Mouse (Mus musculus) olfactory bulb, adult 2 months (tissue): Measurements from ENCODE around the gene Xylb. TPM values are rescaled to one million over a fixed set of nuclear protein-coding genes. Genes with fewer than 3 reads are reported as not detected.

Experiments
- H3K27ac ChIP-seq: fragments of 200-500 bp; 2 replicates; pipeline ENCODE4 v1.5.1; 2012; ENCODE audit warnings: low read depth, low read length; ENCODE audit not compliant: insufficient read depth
- H3K4me1 ChIP-seq: fragments of 200-500 bp; 2 replicates; pipeline ENCODE4 v1.6.1; 2012; ENCODE audit warnings: low read length; ENCODE audit not compliant: control insufficient read depth, insufficient read depth
- H3K4me3 ChIP-seq: fragments of 200-500 bp; 2 replicates; pipeline ENCODE4 v1.5.1; 2012; ENCODE audit warnings: mild to moderate bottlenecking, low read depth, low read length, moderate library complexity; ENCODE audit not compliant: insufficient read depth
- CTCF ChIP-seq: fragments of 200-500 bp; IDR thresholded peaks from 2 replicates; pipeline ENCODE4 v1.5.1; 2012; ENCODE audit warnings: low read depth, mild to moderate bottlenecking, low read length, moderate library complexity; ENCODE audit not compliant: insufficient read depth
- POLR2A ChIP-seq: fragments of 200-500 bp; IDR thresholded peaks from 2 replicates; pipeline ENCODE4 v1.6.1; 2012; ENCODE audit warnings: mild to moderate bottlenecking, low read depth, low read length, moderate library complexity; ENCODE audit not compliant: insufficient read depth
- WGBS: fragments of 180-500 bp; shearing (Covaris S2); methylation state at CpG from one replicate; pipeline ENCODE4 v1.1.7; 2018; 5-methylcytosine and 5-hydroxymethylcytosine counted together
- polyA plus RNA-seq: library from polyadenylated mRNA; stranded (reverse); fragments of >200 nt; gene quantifications from 2 replicates; pipeline ENCODE4 v1.2.4, GENCODE M21; 2012; ENCODE audit warnings: low replicate concordance; ENCODE audit not compliant: missing spikeins, insufficient read depth, insufficient read length

Xylb gene
- polyA plus RNA-seq, 1 experiment = not detected

DNA sequence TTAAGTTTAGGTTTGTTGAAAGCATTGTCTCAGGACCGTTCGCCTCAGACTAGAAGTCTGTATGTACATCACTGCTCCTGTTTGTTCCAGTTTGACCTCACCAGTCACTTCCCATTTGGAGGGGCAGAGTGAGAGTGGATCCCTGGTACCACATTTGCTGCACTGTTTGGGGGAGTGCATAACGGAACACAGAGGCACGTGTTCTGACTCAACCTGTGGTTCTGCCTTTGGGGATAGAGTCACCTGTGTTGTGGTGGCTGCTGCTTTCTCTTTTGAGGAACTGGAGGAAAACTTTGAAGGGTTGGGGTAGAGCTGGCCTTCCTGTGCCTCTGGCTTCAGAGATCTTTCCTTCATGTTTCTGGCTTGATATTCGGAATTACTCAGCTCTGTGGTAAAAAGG is 46.9 kb downstream of the Xylb start:
- peaks cover 31% of the 10 kb centered on the region for H3K4me1 ChIP-seq
- H3K4me3 ChIP-seq = no peak overlapping the region
- TF ChIP-seq CTCF (no peak), POLR2A (no peak)
- no peak overlapping the region for H3K27ac ChIP-seq
- 61% methylated on average over 5 of the region's 5 CpGs for WGBS

DNA sequence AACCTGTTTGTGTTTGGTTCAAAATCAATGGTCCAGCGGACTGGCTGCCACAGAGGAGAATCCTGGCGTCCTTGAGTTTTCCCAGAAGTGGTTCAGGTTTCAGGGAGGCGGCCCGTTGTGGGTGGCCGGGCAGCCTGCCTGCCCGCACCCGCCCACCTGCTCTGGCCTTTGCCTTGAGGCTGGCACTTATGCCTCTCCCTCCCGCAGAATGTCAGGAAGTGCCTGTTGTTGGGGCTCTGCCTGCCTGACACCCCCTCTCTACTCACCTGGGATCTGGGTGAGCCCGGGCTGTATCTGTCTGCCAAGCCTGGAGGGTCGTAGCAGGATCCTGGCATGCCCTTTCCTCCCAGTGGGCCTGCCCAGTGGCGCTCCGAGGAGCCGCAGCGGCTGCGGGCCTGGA is 50.7 kb downstream of the Xylb start:
- TF ChIP-seq CTCF = no peak
- no peak for TF ChIP-seq POLR2A
- WGBS = 85% methylated on average over 15 of the region's 15 CpGs

DNA sequence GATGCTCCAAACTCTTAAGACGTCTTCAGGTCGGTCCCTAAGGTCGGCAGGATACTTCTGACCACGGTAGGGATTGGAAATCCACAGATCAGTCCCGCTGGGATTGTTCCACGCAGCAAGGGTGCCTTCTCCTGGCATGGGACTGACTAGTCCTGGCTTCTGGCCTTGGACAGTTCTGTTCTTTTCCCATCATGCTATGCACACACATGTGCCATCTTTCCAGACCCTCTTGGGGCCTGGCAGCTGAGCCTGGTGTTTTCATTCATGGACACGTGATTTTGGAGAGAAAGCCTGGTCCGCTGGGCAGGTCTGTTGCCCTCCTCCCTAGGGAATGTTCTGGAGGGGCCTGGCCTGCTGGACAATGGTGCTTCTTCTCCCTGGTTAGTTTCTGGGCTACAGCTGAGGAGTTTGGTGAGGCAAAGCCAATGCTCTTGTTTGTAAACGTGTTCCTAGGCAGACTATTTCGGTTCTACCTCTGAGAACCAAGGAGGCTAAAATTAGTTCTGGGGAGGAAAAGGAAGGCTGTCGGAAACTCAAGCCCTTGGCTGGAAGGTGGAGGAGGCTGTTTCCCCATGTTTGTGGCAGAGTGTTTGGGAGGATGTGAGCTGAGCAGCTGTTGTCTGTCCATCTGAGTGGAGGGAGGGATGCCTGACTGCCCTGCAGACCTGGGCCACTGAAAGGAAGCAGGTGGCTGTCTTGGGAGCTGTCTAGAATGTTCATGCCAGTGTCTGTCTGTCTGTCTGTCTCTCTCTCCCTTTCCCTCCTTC is 51.9 kb downstream of the Xylb start:
- Histone ChIP-seq H3K4me1 (peaks cover 26% of the 10 kb centered on the region), H3K27ac (no peak overlapping the region), H3K4me3 (no peak overlapping the region)
- no peak for TF ChIP-seq CTCF
- no peak for TF ChIP-seq POLR2A
- WGBS = 57% methylated on average over 11 of the region's 11 CpGs

More for the DNA sequence above, 50.7 kb downstream of the Xylb start:
- Histone ChIP-seq H3K4me3 (no peak overlapping the region), H3K27ac (no peak overlapping the region), H3K4me1 (peaks cover 33% of the 10 kb centered on the region)

DNA sequence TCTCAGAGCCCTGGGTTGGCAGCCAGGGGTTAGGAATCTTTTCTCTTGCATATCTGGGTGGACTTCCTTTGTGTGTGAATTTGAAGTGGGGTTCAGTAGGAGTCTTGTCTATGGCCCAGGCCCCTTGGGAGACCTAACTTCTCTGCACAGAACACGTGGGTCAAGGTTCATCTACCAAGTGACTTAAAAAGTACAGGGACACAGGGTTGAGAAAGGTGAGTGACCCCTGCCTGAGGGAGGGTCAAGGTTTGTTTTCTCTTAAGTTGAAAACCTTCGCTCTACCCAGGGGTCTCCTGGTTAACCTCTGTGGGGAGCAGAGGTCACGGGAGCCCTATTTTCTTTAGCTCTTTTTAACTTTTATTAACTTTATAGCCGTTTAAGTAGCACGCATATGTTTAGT is 52.7 kb downstream of the Xylb start:
- Histone ChIP-seq H3K4me1 (peaks cover 26% of the 10 kb centered on the region), H3K27ac (no peak overlapping the region), H3K4me3 (no peak overlapping the region)
- 91% methylated on average over 5 of the region's 5 CpGs for WGBS
- no peak for TF ChIP-seq CTCF
- TF ChIP-seq POLR2A = no peak

DNA sequence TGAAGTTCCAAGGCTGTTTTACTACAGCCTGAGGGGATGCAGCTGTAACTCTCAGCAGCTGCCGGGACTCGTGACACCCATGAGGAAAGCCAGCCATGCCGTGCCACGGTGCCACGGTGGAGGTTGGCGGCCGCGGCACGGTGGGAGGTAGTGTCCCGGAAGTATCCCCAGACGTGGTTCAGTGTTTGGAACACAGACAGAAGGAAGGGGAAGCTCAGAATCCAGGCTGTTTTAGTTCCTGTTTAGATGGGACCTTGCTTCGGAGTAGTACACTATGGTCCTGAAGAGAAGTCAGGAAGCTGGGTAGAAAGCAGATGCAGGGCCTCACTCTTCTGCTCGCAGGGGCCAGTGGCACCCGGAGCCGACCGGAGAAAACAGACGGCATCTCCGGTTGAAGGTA is 60.8 kb downstream of the Xylb start:
- peaks cover 14% of the 10 kb centered on the region for H3K4me1 ChIP-seq
- no peak overlapping the region for H3K4me3 ChIP-seq
- TF ChIP-seq POLR2A (no peak), CTCF (no peak)
- no peak overlapping the region for H3K27ac ChIP-seq
- 73% methylated on average over 18 of the region's 18 CpGs for WGBS

DNA sequence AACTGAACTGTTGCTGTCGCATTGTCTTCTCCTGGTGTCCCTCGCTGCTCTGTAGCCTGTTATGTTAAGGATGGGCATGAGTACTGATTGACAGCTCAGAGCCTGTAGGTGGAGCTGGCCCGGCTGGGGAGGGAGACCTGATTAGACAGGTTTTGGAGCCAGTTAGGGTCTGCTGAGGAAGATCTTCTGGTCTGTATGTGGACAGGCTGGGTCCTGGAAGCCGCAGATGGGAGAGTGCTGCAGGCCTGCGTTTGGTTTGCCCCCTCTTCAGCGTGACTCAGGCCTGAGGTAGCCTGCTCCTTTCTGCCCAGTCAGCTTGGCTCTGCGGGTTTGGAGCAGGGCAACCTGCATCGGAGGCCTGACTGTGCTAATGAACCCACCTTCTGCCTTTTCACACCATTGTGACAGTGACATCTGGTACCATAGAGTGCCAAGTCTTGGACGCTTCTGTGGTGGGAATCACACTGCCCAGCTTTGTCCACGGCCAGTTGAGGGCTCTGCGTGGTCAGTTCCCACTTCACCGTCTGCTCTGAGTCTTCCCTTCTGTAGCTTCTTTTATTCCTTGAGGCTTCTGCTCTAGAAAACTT is 62.8 kb downstream of the Xylb start:
- Histone ChIP-seq H3K4me1 (peaks cover 21% of the 10 kb centered on the region), H3K4me3 (no peak overlapping the region), H3K27ac (no peak overlapping the region)
- 84% methylated on average over 12 of the region's 12 CpGs for WGBS
- TF ChIP-seq POLR2A (no peak), CTCF (no peak)

DNA sequence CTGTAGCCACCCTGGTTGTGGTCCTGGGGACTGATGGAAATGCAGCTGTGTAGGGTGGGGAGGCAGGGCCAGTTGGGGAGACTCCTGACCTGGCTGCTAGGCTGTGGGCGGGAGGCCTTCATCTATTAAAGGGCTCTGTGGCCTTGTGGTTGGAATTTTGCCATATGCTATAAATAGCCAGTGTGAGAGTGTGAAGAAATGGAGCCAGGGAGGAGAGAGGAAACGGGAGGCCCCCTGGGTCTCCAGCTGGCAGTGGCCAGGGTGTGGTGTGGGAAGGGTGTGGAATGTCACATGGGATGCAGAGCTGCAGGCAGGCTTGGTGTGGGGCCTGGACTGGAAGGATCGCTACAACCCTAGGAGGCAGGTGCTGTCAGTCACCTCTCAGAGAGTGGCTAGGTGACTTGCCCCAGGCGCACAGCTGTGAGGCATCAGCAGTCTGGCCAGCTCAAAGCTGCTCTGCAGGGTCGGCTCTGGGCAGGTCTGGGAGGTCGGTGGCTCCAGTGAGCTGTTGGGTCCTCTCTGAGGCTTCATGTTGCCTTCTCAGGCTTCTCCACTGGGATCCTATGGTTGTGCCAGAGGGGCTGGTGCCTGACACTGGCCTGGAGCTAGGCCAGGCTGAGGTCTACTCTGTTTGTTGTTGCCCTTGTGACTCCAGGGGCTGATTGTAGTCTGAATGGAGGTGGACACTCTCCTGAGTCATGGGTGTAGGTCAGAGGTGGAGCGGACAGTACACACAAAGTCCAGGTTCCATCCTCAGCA is 68.2 kb downstream of the Xylb start:
- Histone ChIP-seq H3K4me3 (no peak overlapping the region), H3K4me1 (peaks cover 24% of the 10 kb centered on the region), H3K27ac (no peak overlapping the region)
- 44% methylated on average over 7 of the region's 7 CpGs for WGBS
- TF ChIP-seq POLR2A (no peak), CTCF (no peak)

DNA sequence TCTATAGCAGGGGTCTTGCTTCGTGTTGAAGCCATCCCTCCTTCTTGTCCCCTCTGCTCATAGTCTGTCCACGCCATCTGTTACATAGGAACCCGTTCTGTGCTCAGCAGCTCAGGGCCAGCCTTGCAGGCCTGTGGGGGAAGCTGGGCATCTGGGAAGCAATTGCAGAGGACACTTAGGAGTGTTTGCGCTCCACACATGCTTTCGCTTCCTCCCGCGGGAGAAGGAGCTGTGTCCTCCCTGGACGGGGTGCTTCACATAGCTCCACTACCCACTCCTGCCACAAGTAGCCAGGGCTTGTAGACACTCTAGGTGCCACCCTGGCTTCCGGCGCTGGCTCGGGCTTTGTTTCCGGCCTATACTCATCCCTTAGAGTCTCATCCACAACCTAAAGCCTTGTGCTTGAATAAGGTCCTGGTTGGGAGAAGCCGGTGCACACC is 68.8 kb downstream of the Xylb start:
- H3K27ac ChIP-seq = no peak overlapping the region
- H3K4me1 ChIP-seq = peaks cover 24% of the 10 kb centered on the region
- TF ChIP-seq CTCF = no peak
- TF ChIP-seq POLR2A = no peak
- no peak overlapping the region for H3K4me3 ChIP-seq
- WGBS = 87% methylated on average over 13 of the region's 13 CpGs

DNA sequence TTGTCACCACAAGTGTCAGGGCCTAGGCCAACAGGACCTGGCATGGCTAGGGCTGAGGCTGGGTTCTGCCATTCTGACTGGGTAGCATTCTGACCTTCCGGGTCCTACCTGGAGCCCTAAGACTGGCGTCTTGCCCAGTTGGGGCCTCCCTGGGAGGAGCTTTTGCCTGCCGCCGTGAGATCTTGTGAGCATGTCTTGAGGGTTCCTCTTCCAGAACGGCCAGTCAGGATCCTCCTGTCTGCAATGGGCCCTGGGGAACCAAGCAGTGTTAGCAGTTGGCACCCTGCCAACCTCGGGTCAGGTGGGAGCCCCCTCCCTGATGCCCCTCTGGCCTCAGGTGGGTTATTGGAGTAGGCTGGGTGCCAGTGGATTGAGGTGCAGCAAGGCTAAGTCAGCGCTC is 69.3 kb downstream of the Xylb start:
- Histone ChIP-seq H3K27ac (no peak overlapping the region), H3K4me1 (peaks cover 24% of the 10 kb centered on the region), H3K4me3 (no peak overlapping the region)
- WGBS = 69% methylated on average over 7 of the region's 7 CpGs
- no peak for TF ChIP-seq POLR2A
- no peak for TF ChIP-seq CTCF
